In genomic region chr11:68807787-68808186, GRCm38 (mm10) we compare ENCODE assay signal across 8 mouse cellular contexts.
DNase-seq lines count a peak whose midpoint lies in the region; ATAC-seq and TF ChIP-seq lines count a peak whose summit lies in the region.

No protein-coding gene starts in this region.

- TF ChIP-seq POLR2A in ES-Bruce4 (IDR thresholded peaks at IDR 0.05; ENCODE audit: insufficient read depth, low read length) = no peak

- H3K27me3 ChIP-seq in ES-Bruce4 (ENCODE audit: control insufficient read depth, insufficient read depth, low read length, poor library complexity, severe bottlenecking) = no peaks in the 10 kb centered on the region

- H3K4me3 ChIP-seq in ES-Bruce4 (ENCODE audit: low read depth, low read length) = no peak overlapping the region

- peaks cover 43% of the 10 kb centered on the region for H3K36me3 ChIP-seq in ES-Bruce4 (ENCODE audit: control insufficient read depth, insufficient read depth, low read length, poor library complexity, severe bottlenecking)

- peaks cover 3% of the 10 kb centered on the region for H3K4me1 ChIP-seq in ES-Bruce4 (ENCODE audit: control insufficient read depth, insufficient read depth, low read length)

- TF ChIP-seq EP300 in ES-Bruce4 (IDR thresholded peaks at IDR 0.05; ENCODE audit: insufficient read depth, low read depth, low read length) = no peak

- H3K9me3 ChIP-seq in ES-Bruce4 (replicated peaks; ENCODE audit: control insufficient read depth, insufficient read depth, low read length, poor library complexity, severe bottlenecking) = no peaks in the 10 kb centered on the region

- no peak overlapping the region for H3K27ac ChIP-seq in ES-Bruce4 (ENCODE audit: insufficient read depth, low read length)

- no peak overlapping the region for H3K9ac ChIP-seq in ES-Bruce4 (ENCODE audit: low read depth, poor library complexity, severe bottlenecking)

- intact Hi-C loops in heart, postnatal 14 days (cut with DNase I) = loop anchor here (5.0 kb wide), 2 partner anchors 220 to 240 kb away; partner anchors contain the start of gene Ccdc42

- ATAC-seq in megakaryocyte, adult 5-6 weeks (ENCODE audit: poor library complexity, severe bottlenecking) = peak; percentile 66
- no peak for ATAC-seq in inflammation-experienced regulatory T-cells, adult 6 months

- TF ChIP-seq CTCF in ES-Bruce4 (IDR thresholded peaks at IDR 0.05; ENCODE audit: low read depth, low read length) = peak; percentile 97

- peak; percentile 71 to 79 for DNase-seq in adrenal gland, adult 18-20 months (ENCODE audit: low spot score in 2 of 2)
- peak; percentile 72 for DNase-seq in embryo, embryonic 11 days
- DNase-seq in heart, postnatal 14 days = peak; percentile 78 to 86
- peak; percentile 71 to 81 for DNase-seq in left cerebral cortex, adult 18-20 months (ENCODE audit: low spot score in 2 of 2)
- peak; percentile 22 to 68 for DNase-seq in spleen, adult 18-20 months
